Mouse (Mus musculus) brain, embryonic 14.5 days (tissue): Measurements from ENCODE around the gene Zup1.

ENCODE experiments used
- CTCF ChIP-seq: fragments of 200-500 bp; IDR thresholded peaks from 2 replicates; pipeline ENCODE4 v1.5.1; 2012; ENCODE audit warnings: inconsistent platforms, mild to moderate bottlenecking, moderate library complexity, borderline replicate concordance; ENCODE audit not compliant: insufficient read depth, insufficient read length; ENCODE audit errors: extremely low read depth
- POLR2A ChIP-seq: fragments of 200-500 bp; IDR thresholded peaks from 2 replicates; pipeline ENCODE4 v1.6.1; 2012; ENCODE audit warnings: mild to moderate bottlenecking, inconsistent platforms, borderline replicate concordance; ENCODE audit not compliant: poor library complexity, insufficient read depth, insufficient read length, severe bottlenecking; ENCODE audit errors: extremely low read depth

GRCm38 (mm10) chr10:33950803-33951583 is at the start of gene Zup1:
- TF ChIP-seq CTCF (no peak), POLR2A (peak; percentile 57; the same call in 1 of the 2 replicates)
